Mouse (Mus musculus): Measurements from ENCODE around the gene Zdhhc17. TPM values are rescaled to one million over a fixed set of nuclear protein-coding genes. Genes with fewer than 3 reads are reported as not detected.

Gene Zdhhc17
- total and polyA plus RNA-seq, 3 experiments, result 5.8 to 8.0 (median 7.3) TPM

GRCm38 (mm10) chr10:110962172-110962571, 47.8 kb downstream of the Zdhhc17 start:
- DNase-seq (ENCODE audit: extremely low read depth), result no peak
- Histone ChIP-seq H3K4me1 (ENCODE audit: control insufficient read depth in 1 of 2, insufficient read depth in 2 of 2) (peaks cover 0 to 8% of the 10 kb centered on the region in 2 experiments; a peak in 2 of 4 replicates), H3K4me3 (replicated peaks in 1 of 3; ENCODE audit: low read depth in 2 of 3, low read length in 2 of 3, poor library complexity in 1 of 3) (no peak overlapping the region), H3K27me3 (replicated peaks) (no peaks in the 10 kb centered on the region), H3K79me2 (replicated peaks; ENCODE audit: control insufficient read depth, extremely low read depth, insufficient read depth, poor library complexity, severe bottlenecking) (no peaks in the 10 kb centered on the region), H3K36me3 (replicated peaks in 1 of 2; ENCODE audit: control insufficient read depth in 1 of 2, insufficient read depth in 1 of 2, low read length in 1 of 2) (peaks cover 15 to 30% of the 10 kb centered on the region in 2 experiments), H3K9me3 (replicated peaks; ENCODE audit: low read length) (no peaks in the 10 kb centered on the region), H3K9ac (ENCODE audit: insufficient read depth, low read depth) (no peak overlapping the region), H3K27ac (ENCODE audit: insufficient read depth, low read depth) (no peak overlapping the region), H3K4me2 (ENCODE audit: insufficient read depth, low read depth, poor library complexity, severe bottlenecking) (no peak overlapping the region)
- TF ChIP-seq RAD21 (IDR thresholded peaks at IDR 0.05; ENCODE audit: low read depth, low read length) (peak; percentile 46), CTCF (conservative IDR thresholded peaks at IDR 0.05 in 1 of 2, IDR thresholded peaks at IDR 0.05 in 1 of 2; ENCODE audit: low read depth in 2 of 2, low read length in 2 of 2) (peak in 1 of 2 experiments; percentile 57; a peak in 2 of 4 replicates), BHLHE40 (IDR thresholded peaks at IDR 0.05; ENCODE audit: low read depth, low read length) (no peak), ZNF384 (IDR thresholded peaks at IDR 0.05; ENCODE audit: low read depth, low read length) (peak; percentile 58; the same call in 1 of the 2 replicates)
- dilution Hi-C loops (cut with MboI; ENCODE audit: extremely low pct_ligation_motif_present, extremely low pct_unique_long_range_greater_than_20kb, low sequenced_read_pairs) (no loop called here), in situ Hi-C loops (cut with MboI; ENCODE audit: low pct_ligation_motif_present, low pct_unique_long_range_greater_than_20kb, low sequenced_read_pairs) (no loop called here)

- Histone ChIP-seq H3K79me2 (replicated peaks; ENCODE audit: control insufficient read depth, extremely low read depth, insufficient read depth, poor library complexity, severe bottlenecking) (no peaks in the 10 kb centered on the region), H3K27me3 (replicated peaks) (no peaks in the 10 kb centered on the region)
- TF ChIP-seq CTCF (conservative IDR thresholded peaks at IDR 0.05 in 1 of 2, IDR thresholded peaks at IDR 0.05 in 1 of 2; ENCODE audit: low read depth in 2 of 2, low read length in 2 of 2), result no peak
- no peak for TF ChIP-seq SIN3A (IDR thresholded peaks at IDR 0.05; ENCODE audit: low read length)
- no peak for TF ChIP-seq ZNF384 (IDR thresholded peaks at IDR 0.05; ENCODE audit: low read depth, low read length)
- TF ChIP-seq RAD21 (IDR thresholded peaks at IDR 0.05; ENCODE audit: low read depth, low read length), result no peak
These were observed 49.1 kb downstream of the Zdhhc17 start for GRCm38 (mm10) chr10:110960841-110961240.

DNA sequence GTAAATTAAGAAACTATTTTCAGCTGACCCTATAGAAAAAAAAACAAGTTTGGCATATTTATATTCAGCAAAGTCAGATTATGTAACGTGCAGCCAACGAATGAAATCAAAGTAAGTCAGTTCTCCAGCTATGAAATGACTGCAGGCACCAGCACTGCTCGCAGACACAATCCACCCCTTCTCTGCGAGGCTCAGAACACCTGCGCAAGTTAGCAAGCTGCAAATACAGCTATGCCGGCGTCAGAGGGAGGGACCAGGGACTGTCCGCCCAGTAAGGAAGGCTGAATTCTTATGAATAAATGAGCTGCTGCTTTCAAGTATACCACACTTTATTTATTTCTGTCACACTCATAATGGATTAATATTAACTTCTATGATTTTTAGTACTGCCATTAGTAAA, 50.2 kb downstream of the Zdhhc17 start:
- no peak overlapping the region for H3K9ac ChIP-seq (ENCODE audit: insufficient read depth, low read depth)
- H3K4me2 ChIP-seq (ENCODE audit: insufficient read depth, low read depth, poor library complexity, severe bottlenecking), result no peak overlapping the region
- H3K36me3 ChIP-seq (replicated peaks in 1 of 2; ENCODE audit: control insufficient read depth in 1 of 2, insufficient read depth in 1 of 2, low read length in 1 of 2), result peaks cover 16 to 43% of the 10 kb centered on the region in 2 experiments
- TF ChIP-seq RAD21 (IDR thresholded peaks at IDR 0.05; ENCODE audit: low read depth, low read length), result no peak
- no peak for TF ChIP-seq JUN (IDR thresholded peaks at IDR 0.05; ENCODE audit: insufficient read depth, low read depth, low read length)
- no peak for TF ChIP-seq UBTF (IDR thresholded peaks at IDR 0.05; ENCODE audit: low read depth, low read length)
- no peak for TF ChIP-seq POLR2AphosphoS2 (IDR thresholded peaks at IDR 0.05; ENCODE audit: low read depth, low read length)
- no peak for TF ChIP-seq ZC3H11A (IDR thresholded peaks at IDR 0.05; ENCODE audit: low read depth, low read length)
- TF ChIP-seq MXI1 (IDR thresholded peaks at IDR 0.05; ENCODE audit: low read depth, low read length), result no peak
- TF ChIP-seq JUND (conservative IDR thresholded peaks at IDR 0.05; ENCODE audit: low read depth, low read length), result no peak
- TF ChIP-seq POLR2A (IDR thresholded peaks at IDR 0.05; ENCODE audit: low read depth, low read length), result no peak
- TF ChIP-seq RCOR1 (conservative IDR thresholded peaks at IDR 0.05; ENCODE audit: low read depth, low read length), result no peak
- no peak for TF ChIP-seq CHD1 (IDR thresholded peaks at IDR 0.05; ENCODE audit: low read depth, low read length)
- TF ChIP-seq PAX5 (IDR thresholded peaks at IDR 0.05; ENCODE audit: low read length), result no peak
- TF ChIP-seq NRF1 (IDR thresholded peaks at IDR 0.05; ENCODE audit: low read depth, low read length), result no peak
- no peaks in the 10 kb centered on the region for H3K79me2 ChIP-seq (replicated peaks; ENCODE audit: control insufficient read depth, extremely low read depth, insufficient read depth, poor library complexity, severe bottlenecking)
- no peaks in the 10 kb centered on the region for H3K9me3 ChIP-seq (replicated peaks; ENCODE audit: low read length)
- in situ Hi-C loops (cut with MboI; ENCODE audit: low pct_ligation_motif_present, low pct_unique_long_range_greater_than_20kb, low sequenced_read_pairs), result no loop called here
- DNase-seq (ENCODE audit: extremely low read depth), result no peak
- H3K27me3 ChIP-seq (replicated peaks), result no peaks in the 10 kb centered on the region
- no peak overlapping the region for H3K27ac ChIP-seq (ENCODE audit: insufficient read depth, low read depth)
- H3K4me3 ChIP-seq (replicated peaks in 1 of 3; ENCODE audit: low read depth in 2 of 3, low read length in 2 of 3, poor library complexity in 1 of 3), result no peak overlapping the region
- peaks cover 0 to 8% of the 10 kb centered on the region in 2 experiments; a peak in 2 of 4 replicates for H3K4me1 ChIP-seq (ENCODE audit: control insufficient read depth in 1 of 2, insufficient read depth in 2 of 2)
- dilution Hi-C loops (cut with MboI; ENCODE audit: extremely low pct_ligation_motif_present, extremely low pct_unique_long_range_greater_than_20kb, low sequenced_read_pairs), result no loop called here

More at GRCm38 (mm10) chr10:110960841-110961240, 49.1 kb downstream of the Zdhhc17 start:
- dilution Hi-C loops (cut with MboI; ENCODE audit: extremely low pct_ligation_motif_present, extremely low pct_unique_long_range_greater_than_20kb, low sequenced_read_pairs) (no loop called here), in situ Hi-C loops (cut with MboI; ENCODE audit: low pct_ligation_motif_present, low pct_unique_long_range_greater_than_20kb, low sequenced_read_pairs) (no loop called here)
- Histone ChIP-seq H3K9ac (ENCODE audit: insufficient read depth, low read depth) (no peak overlapping the region), H3K9me3 (replicated peaks; ENCODE audit: low read length) (no peaks in the 10 kb centered on the region), H3K4me3 (replicated peaks in 1 of 3; ENCODE audit: low read depth in 2 of 3, low read length in 2 of 3, poor library complexity in 1 of 3) (no peak overlapping the region), H3K4me1 (ENCODE audit: control insufficient read depth in 1 of 2, insufficient read depth in 2 of 2) (peaks cover 0 to 8% of the 10 kb centered on the region in 2 experiments; a peak in 2 of 4 replicates), H3K4me2 (ENCODE audit: insufficient read depth, low read depth, poor library complexity, severe bottlenecking) (no peak overlapping the region), H3K27ac (ENCODE audit: insufficient read depth, low read depth) (no peak overlapping the region), H3K36me3 (replicated peaks in 1 of 2; ENCODE audit: control insufficient read depth in 1 of 2, insufficient read depth in 1 of 2, low read length in 1 of 2) (peaks cover 11 to 33% of the 10 kb centered on the region in 2 experiments)
- DNase-seq (ENCODE audit: extremely low read depth), result no peak
